Mouse (Mus musculus): ENCODE measurements at regions not wholly inside any gene's neighbourhood (a gene's known extent, or its start where the extent isn't known, plus 50 kb on each side); places are given as distances from the start of the nearest gene placed in this dataset.
"Not testable (repeated sequence)": the region's sequence is repeated elsewhere in the genome, so short reads cannot be mapped to it uniquely, and the experiment has no call there.

GRCm38 (mm10) chr1:143265216-143265615 is 375.2 kb upstream of the B3galt2 start:
- no peak for DNase-seq (ENCODE audit: low spot score)

- DNase-seq (ENCODE audit: low spot score) = no peak
These were observed 354.0 kb upstream of the B3galt2 start for GRCm38 (mm10) chr1:143286274-143286967.

GRCm38 (mm10) chr1:143287448-143287847 is 353.0 kb upstream of the B3galt2 start:
- DNase-seq (ENCODE audit: low spot score) = no peak

GRCm38 (mm10) chr1:143296555-143296954 is 343.9 kb upstream of the B3galt2 start:
- no peak for DNase-seq (ENCODE audit: low spot score)

- no peak for DNase-seq (ENCODE audit: low spot score)
These were observed 333.1 kb upstream of the B3galt2 start for GRCm38 (mm10) chr1:143307379-143307778.

- no peak for DNase-seq (ENCODE audit: low spot score)
These were observed 322.1 kb upstream of the B3galt2 start for GRCm38 (mm10) chr1:143318381-143318780.

- no peak for DNase-seq (ENCODE audit: low spot score)
These were observed 320.9 kb upstream of the B3galt2 start for GRCm38 (mm10) chr1:143319568-143319967.

GRCm38 (mm10) chr1:143351388-143351787 is 289.1 kb upstream of the B3galt2 start:
- DNase-seq (ENCODE audit: low spot score) = no peak

- DNase-seq (ENCODE audit: low spot score) = not testable (repeated sequence)
These were observed 280.2 kb upstream of the B3galt2 start for GRCm38 (mm10) chr1:143360256-143360655.

GRCm38 (mm10) chr1:143391851-143392250 is 248.6 kb upstream of the B3galt2 start:
- DNase-seq (ENCODE audit: low spot score) = no peak
